Mouse (Mus musculus) ES-E14 (cell line): Measurements from ENCODE around the gene Reln. TPM values are rescaled to one million over a fixed set of nuclear protein-coding genes. Genes with fewer than 3 reads are reported as not detected.

ENCODE experiments used
- DNase-seq: peaks from one replicate; pipeline ENCODE4 v3.0.0-alpha.2; 2013; ENCODE audit warnings: low read depth, low spot score
- H3K27ac ChIP-seq: 2 replicates; pipeline ENCODE4 v1.5.1; 2012; ENCODE audit warnings: low read depth, mild to moderate bottlenecking, low read length, moderate library complexity, mixed read lengths; ENCODE audit not compliant: poor library complexity, insufficient read depth, severe bottlenecking
- H3K36me3 ChIP-seq: 2 replicates; pipeline ENCODE4 v1.6.1; 2012; ENCODE audit warnings: mild to moderate bottlenecking, low read length, moderate library complexity, mixed read lengths; ENCODE audit not compliant: control insufficient read depth, poor library complexity, insufficient read depth, severe bottlenecking
- H3K4me1 ChIP-seq, 2 experiments: fragments of 150-350 bp in 1 of 2; sonication (generic) in 1 of 2; 2 replicates each; pipeline ENCODE4 v1.6.1; 2012; ENCODE audit warnings: low read length in 2 of 2, mild to moderate bottlenecking in 1 of 2, mixed read lengths in 1 of 2; ENCODE audit not compliant: control insufficient read depth in 2 of 2, insufficient read depth in 2 of 2, poor library complexity in 1 of 2
- H3K4me3 ChIP-seq, 2 experiments: fragments of 150-350 bp in 1 of 2; sonication (generic) in 1 of 2; 2 replicates each; pipeline ENCODE4 v1.5.1; 2012; ENCODE audit warnings: low read length in 2 of 2, low read depth in 1 of 2, mild to moderate bottlenecking in 1 of 2, mixed read lengths in 1 of 2; ENCODE audit not compliant: insufficient read depth in 1 of 2, poor library complexity in 1 of 2, severe bottlenecking in 1 of 2
- H3K9ac ChIP-seq: 2 replicates; pipeline ENCODE4 v1.6.1; 2012; ENCODE audit warnings: low read depth, mild to moderate bottlenecking, low read length, mixed read lengths; ENCODE audit not compliant: poor library complexity, insufficient read depth, severe bottlenecking
- H3K9me3 ChIP-seq: fragments of 150-350 bp; sonication (generic); 2 replicates; pipeline ENCODE4 v1.6.1; 2012; ENCODE audit warnings: low read depth, mild to moderate bottlenecking, low read length; ENCODE audit not compliant: control insufficient read depth, insufficient read depth
- CHD2 ChIP-seq: IDR thresholded peaks from 2 replicates; pipeline ENCODE4 v1.6.1; 2014; ENCODE audit warnings: mild to moderate bottlenecking, low read depth, low read length, inconsistent platforms
- HCFC1 ChIP-seq: IDR thresholded peaks from 2 replicates; pipeline ENCODE4 v1.6.1; 2012; ENCODE audit warnings: low read length, inconsistent platforms, borderline replicate concordance; ENCODE audit not compliant: insufficient read depth
- MAFK ChIP-seq: IDR thresholded peaks from 2 replicates; pipeline ENCODE4 v1.6.1; 2014; ENCODE audit warnings: mild to moderate bottlenecking, low read depth, low read length, inconsistent platforms; ENCODE audit not compliant: insufficient read depth
- ZC3H11A ChIP-seq: IDR thresholded peaks from 2 replicates; pipeline ENCODE4 v1.6.1; 2012; ENCODE audit warnings: low read depth, mild to moderate bottlenecking, inconsistent platforms, low read length, borderline replicate concordance
- ZNF384 ChIP-seq: IDR thresholded peaks from 2 replicates; pipeline ENCODE4 v1.6.1; 2012; ENCODE audit warnings: low read depth, low read length, inconsistent platforms
- in situ Hi-C, 2 experiments: fragments of 600-800 bp; cut with MboI; formaldehyde crosslinking; loops; one replicate each; pipeline ENCODE4 v1.15.1; 2025; ENCODE audit warnings: low sequenced_read_pairs in 2 of 2, inconsistent platforms in 1 of 2; ENCODE audit not compliant: unreplicated experiment in 2 of 2
- total RNA-seq: library from RNA; depleted of rRNA; stranded (reverse); fragments of 300-350 nt; gene quantifications from 2 replicates; pipeline ENCODE4 v1.2.3, GENCODE M21; 2012

Gene Reln
- total RNA-seq, 1 experiment = 2.1 TPM

DNA sequence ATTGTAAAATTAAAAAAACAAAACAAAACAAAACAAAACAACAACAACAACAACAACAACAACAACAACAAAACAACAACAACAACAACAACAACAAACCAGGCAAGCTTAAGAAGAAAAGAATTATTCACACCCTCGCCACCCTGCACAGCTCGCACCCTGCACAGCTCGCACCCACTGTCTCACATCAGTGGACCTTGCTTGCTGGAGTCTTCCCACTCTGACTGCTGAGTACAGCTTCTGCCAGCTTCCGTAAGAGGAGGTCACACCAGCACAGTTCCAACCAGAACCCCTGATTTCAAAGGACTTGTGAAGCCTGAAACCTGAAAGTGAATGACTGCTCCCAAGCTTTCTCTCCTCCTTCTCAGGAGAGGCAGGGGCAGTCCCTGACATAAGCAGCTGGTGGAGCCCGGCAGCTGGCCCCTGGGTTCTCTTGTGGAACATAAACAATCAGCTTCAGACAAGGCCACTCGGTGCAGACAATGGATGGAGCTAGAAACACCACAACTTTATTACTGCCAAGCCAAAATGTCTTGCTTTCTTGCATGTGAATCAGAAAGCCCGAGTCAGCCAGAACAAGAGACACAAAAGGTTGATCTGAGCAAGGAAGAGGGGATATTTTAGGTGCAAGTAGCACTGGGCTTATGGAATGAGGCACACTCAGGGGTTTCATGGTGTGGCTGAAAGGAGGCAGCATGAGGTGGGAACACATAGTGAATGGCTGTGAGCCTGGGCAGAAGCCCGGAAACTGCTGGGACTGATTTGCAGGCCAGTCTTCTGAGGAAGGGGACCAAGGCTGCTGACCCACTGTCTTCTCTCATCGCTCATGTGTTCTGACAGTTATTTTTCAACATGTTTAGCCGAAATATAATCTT lies 180.2 kb downstream of the Reln start:
- H3K4me3 ChIP-seq = no peak overlapping the region
- in situ Hi-C loops = no loop called here
- H3K4me1 ChIP-seq = no peaks in the 10 kb centered on the region
- no peak overlapping the region for H3K27ac ChIP-seq
- H3K9ac ChIP-seq = no peak overlapping the region
- H3K9me3 ChIP-seq = no peaks in the 10 kb centered on the region
- H3K36me3 ChIP-seq = no peaks in the 10 kb centered on the region
- TF ChIP-seq ZC3H11A = no peak
- TF ChIP-seq HCFC1 = no peak
- TF ChIP-seq MAFK = no peak
- TF ChIP-seq CHD2 = no peak
- DNase-seq = no peak

DNA sequence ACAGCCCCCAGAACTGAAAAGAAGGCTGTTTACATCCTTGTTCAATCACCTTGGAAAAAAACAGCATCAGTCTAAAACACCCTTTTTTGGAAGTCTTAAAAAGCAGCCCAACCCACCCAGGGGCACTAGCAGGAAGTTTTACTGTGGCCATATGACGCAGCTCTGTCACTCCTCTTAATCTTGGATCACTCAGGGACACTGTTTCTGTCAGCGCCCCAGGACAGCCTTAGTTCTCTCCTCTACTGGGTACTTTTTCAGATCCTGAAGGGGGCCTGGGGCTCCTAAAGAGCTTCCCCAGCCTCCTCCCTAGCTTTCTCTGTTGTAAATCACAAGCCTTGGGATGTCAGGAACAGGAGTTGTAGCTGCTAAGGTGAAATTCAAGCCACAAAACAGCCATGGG lies 183.6 kb downstream of the Reln start:
- no peak for DNase-seq
- in situ Hi-C loops = no loop called here
- no peak overlapping the region for H3K27ac ChIP-seq
- no peak for TF ChIP-seq HCFC1
- no peak for TF ChIP-seq ZC3H11A
- no peak for TF ChIP-seq MAFK
- no peak for TF ChIP-seq CHD2
- TF ChIP-seq ZNF384 = no peak
- no peak overlapping the region for H3K9ac ChIP-seq
- no peak overlapping the region for H3K4me3 ChIP-seq
- H3K4me1 ChIP-seq = no peaks in the 10 kb centered on the region
- H3K9me3 ChIP-seq = no peaks in the 10 kb centered on the region
- H3K36me3 ChIP-seq = no peaks in the 10 kb centered on the region

DNA sequence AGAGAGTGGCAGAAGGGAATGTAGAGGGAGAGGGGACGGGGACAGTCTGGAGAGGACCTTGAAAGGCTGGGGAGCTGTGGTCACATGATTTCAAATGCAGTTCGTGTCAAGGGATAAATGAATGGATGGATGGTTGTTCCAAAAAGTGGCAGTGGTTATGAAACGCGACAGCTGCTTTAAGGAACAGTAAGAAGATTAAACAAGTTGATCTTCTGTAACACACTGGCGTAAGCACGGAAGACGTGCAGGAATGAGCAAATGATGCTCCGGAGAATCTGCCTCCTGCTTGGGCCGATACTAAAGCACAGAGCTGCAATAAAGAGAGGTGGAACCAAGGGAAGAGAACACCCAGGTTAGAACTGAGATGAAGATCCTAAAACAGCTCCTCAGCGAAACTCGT lies 185.7 kb downstream of the Reln start:
- Histone ChIP-seq H3K4me1 (no peaks in the 10 kb centered on the region), H3K4me3 (no peak overlapping the region), H3K9ac (no peak overlapping the region), H3K36me3 (no peaks in the 10 kb centered on the region), H3K9me3 (no peaks in the 10 kb centered on the region), H3K27ac (no peak overlapping the region)
- TF ChIP-seq ZNF384 (no peak), MAFK (no peak), HCFC1 (no peak)
- no peak for DNase-seq
- in situ Hi-C loops = no loop called here

DNA sequence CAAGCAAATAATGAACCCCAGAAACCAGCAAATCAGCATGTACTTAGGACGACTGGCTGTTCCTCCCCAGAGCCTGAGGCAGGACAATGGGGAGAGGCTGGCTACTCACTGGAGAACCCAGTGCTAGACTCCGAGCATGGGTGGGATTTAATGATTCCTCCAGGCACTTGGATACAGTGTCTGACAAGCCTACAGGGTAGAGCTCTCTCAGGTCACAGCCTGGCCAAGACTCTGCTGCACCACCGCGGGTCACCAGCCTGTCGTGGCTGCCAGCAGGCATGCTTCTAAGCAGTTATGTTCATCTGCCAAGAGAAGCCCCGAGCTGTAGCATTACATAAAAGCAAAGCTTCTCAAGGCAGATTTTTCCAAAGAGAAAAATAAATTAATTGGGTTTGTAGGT lies 190.9 kb downstream of the Reln start:
- in situ Hi-C loops = no loop called here
- H3K9ac ChIP-seq = no peak overlapping the region
- TF ChIP-seq CHD2 = no peak
- TF ChIP-seq ZC3H11A = no peak
- TF ChIP-seq ZNF384 = no peak
- TF ChIP-seq HCFC1 = no peak
- TF ChIP-seq MAFK = no peak

DNA sequence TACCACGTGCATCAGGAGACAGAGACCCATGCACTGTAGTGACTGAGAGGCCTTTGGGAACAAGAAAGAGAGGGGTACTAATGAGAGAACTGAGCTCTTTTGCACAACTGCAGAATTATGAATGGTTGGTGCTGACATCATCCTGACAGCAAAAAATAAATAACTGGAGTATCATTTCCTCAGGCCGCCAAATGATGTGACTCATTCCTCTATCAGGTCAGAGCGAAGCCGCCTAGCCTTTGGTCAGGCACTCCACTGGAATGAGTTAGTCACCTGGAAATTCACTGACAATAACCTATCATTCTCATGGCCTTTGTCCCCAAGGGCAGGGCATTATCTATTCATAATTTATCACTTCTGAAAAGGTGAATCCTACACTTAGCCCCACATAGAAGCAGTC lies 202.7 kb downstream of the Reln start:
- in situ Hi-C loops = no loop called here
- Histone ChIP-seq H3K4me1 (no peaks in the 10 kb centered on the region), H3K9me3 (no peaks in the 10 kb centered on the region), H3K9ac (no peak overlapping the region), H3K4me3 (no peak overlapping the region), H3K27ac (no peak overlapping the region), H3K36me3 (no peaks in the 10 kb centered on the region)
- no peak for DNase-seq
- no peak for TF ChIP-seq CHD2
- no peak for TF ChIP-seq HCFC1
- TF ChIP-seq MAFK = no peak
- no peak for TF ChIP-seq ZNF384
- no peak for TF ChIP-seq ZC3H11A

More for the DNA sequence above, 190.9 kb downstream of the Reln start:
- no peak overlapping the region for H3K4me3 ChIP-seq
- H3K4me1 ChIP-seq = no peaks in the 10 kb centered on the region
- no peak overlapping the region for H3K27ac ChIP-seq
- H3K36me3 ChIP-seq = no peaks in the 10 kb centered on the region
- H3K9me3 ChIP-seq = no peaks in the 10 kb centered on the region
- DNase-seq = no peak
